Mouse (Mus musculus): ENCODE measurements around the gene Eif2ak4.

GRCm38 (mm10) chr2:118509688-118510446, 121.4 kb downstream of the Eif2ak4 start:
- TF ChIP-seq GATA1 (IDR thresholded peaks at IDR 0.05; ENCODE audit: borderline replicate concordance, low read length) (no peak), FLI1 (IDR thresholded peaks at IDR 0.05; ENCODE audit: low read length) (no peak)
